Mouse (Mus musculus) liver, postnatal 0 days (tissue): ENCODE results near the gene Gpatch8. TPM values are rescaled to one million over a fixed set of nuclear protein-coding genes. Genes with fewer than 3 reads are reported as not detected.

Experiments
- ATAC-seq: fragments of 200-750 bp; cut with Nextera tagmentation; 2 replicates; pipeline ENCODE4 v1.8.0; 2017; ENCODE audit warnings: mild to moderate bottlenecking, moderate library complexity
- DNase-seq: peaks from one replicate; pipeline ENCODE4 v3.0.0-alpha.2; 2016
- H3K27ac ChIP-seq: fragments of 300-500 bp; sonication (generic); 2 replicates; pipeline ENCODE4 v1.5.1; 2014; ENCODE audit warnings: antibody characterized with exemption, moderate library complexity, mild to moderate bottlenecking, low read depth
- H3K27me3 ChIP-seq: fragments of 300-500 bp; sonication (generic); 2 replicates; pipeline ENCODE4 v1.6.1; 2014; ENCODE audit warnings: low read length, control low read depth, mixed read lengths; ENCODE audit not compliant: insufficient read depth
- H3K36me3 ChIP-seq: fragments of 300-500 bp; sonication (generic); replicated peaks from 2 replicates; pipeline ENCODE4 v1.6.1; 2014; ENCODE audit warnings: mild to moderate bottlenecking, control low read depth, low read length, moderate library complexity, mixed read lengths; ENCODE audit not compliant: insufficient read depth
- H3K4me1 ChIP-seq: fragments of 300-500 bp; sonication (generic); 2 replicates; pipeline ENCODE4 v1.6.1; 2014; ENCODE audit warnings: antibody characterized with exemption, mild to moderate bottlenecking, control low read depth; ENCODE audit not compliant: insufficient read depth
- H3K4me2 ChIP-seq: fragments of 300-500 bp; sonication (generic); 2 replicates; pipeline ENCODE4 v1.6.1; 2014; ENCODE audit warnings: low read depth, mild to moderate bottlenecking, low read length, moderate library complexity, mixed read lengths
- H3K4me3 ChIP-seq: fragments of 300-500 bp; sonication (generic); 2 replicates; pipeline ENCODE4 v1.5.1; 2014; ENCODE audit warnings: low read depth, low read length
- H3K9ac ChIP-seq: fragments of 300-500 bp; sonication (generic); replicated peaks from 2 replicates; pipeline ENCODE4 v1.6.1; 2014; ENCODE audit warnings: mild to moderate bottlenecking, moderate library complexity
- H3K9me3 ChIP-seq: fragments of 300-500 bp; sonication (generic); 2 replicates; pipeline ENCODE4 v1.6.1; 2016; ENCODE audit warnings: mild to moderate bottlenecking, control low read depth, low read length, mixed read lengths
- CTCF ChIP-seq: sonication (generic); IDR thresholded peaks from 2 replicates; pipeline ENCODE4 v1.5.1; 2016; ENCODE audit warnings: antibody characterized with exemption, low read depth
- EP300 ChIP-seq: IDR thresholded peaks from 2 replicates; pipeline ENCODE4 v1.6.1; 2016; ENCODE audit warnings: antibody characterized with exemption, low read depth, mild to moderate bottlenecking
- WGBS: fragments of 180-500 bp; shearing (Covaris S2); extraction: QIAGEN DNeasy Blood & Tissue Kit; methylation state at CpG from one replicate; pipeline ENCODE4 v1.1.7; 2014; ENCODE audit not compliant: insufficient replicate concordance; 5-methylcytosine and 5-hydroxymethylcytosine counted together
- polyA plus RNA-seq: library from polyadenylated mRNA; unstranded; fragments of >200 nt; fragmentation: Nextera tagmentation; extraction: Ambion mirVana; gene quantifications from 2 replicates; pipeline ENCODE4 v1.2.1, GENCODE M21; 2015

Gpatch8 gene
- polyA plus RNA-seq, 1 experiment from 2014 or later = 12.2 TPM

- Histone ChIP-seq H3K4me3 (no peak overlapping the region), H3K4me1 (no peaks in the 10 kb centered on the region), H3K27ac (no peak overlapping the region), H3K9ac (no peak overlapping the region), H3K4me2 (no peak overlapping the region), H3K27me3 (no peaks in the 10 kb centered on the region), H3K36me3 (peaks cover 22% of the 10 kb centered on the region), H3K9me3 (no peaks in the 10 kb centered on the region)
- DNase-seq (no peak), ATAC-seq (no peak)
- WGBS = 80% methylated on average over 2 of the region's 2 CpGs
- TF ChIP-seq CTCF (no peak), EP300 (no peak)
Measured at GRCm38 (mm10) chr11:102534078-102534477, 22.1 kb downstream of the Gpatch8 start.

- ATAC-seq (no peak), DNase-seq (no peak)
- no peaks in the 10 kb centered on the region for H3K27me3 ChIP-seq
- H3K27ac ChIP-seq = peak overlapping the region; percentile 67
- TF ChIP-seq CTCF = no peak
- TF ChIP-seq EP300 = no peak
- no peak overlapping the region for H3K4me3 ChIP-seq
- 55% methylated on average over 5 of the region's 5 CpGs for WGBS
- H3K9ac ChIP-seq = no peak overlapping the region
- no peaks in the 10 kb centered on the region for H3K4me1 ChIP-seq
- H3K36me3 ChIP-seq = peaks cover 6% of the 10 kb centered on the region; the same call in 1 of the 2 replicates
- H3K9me3 ChIP-seq = no peaks in the 10 kb centered on the region
- peak overlapping the region; percentile 22; the same call in 1 of the 2 replicates for H3K4me2 ChIP-seq
Measured at GRCm38 (mm10) chr11:102531425-102531824, 24.8 kb downstream of the Gpatch8 start.

DNA sequence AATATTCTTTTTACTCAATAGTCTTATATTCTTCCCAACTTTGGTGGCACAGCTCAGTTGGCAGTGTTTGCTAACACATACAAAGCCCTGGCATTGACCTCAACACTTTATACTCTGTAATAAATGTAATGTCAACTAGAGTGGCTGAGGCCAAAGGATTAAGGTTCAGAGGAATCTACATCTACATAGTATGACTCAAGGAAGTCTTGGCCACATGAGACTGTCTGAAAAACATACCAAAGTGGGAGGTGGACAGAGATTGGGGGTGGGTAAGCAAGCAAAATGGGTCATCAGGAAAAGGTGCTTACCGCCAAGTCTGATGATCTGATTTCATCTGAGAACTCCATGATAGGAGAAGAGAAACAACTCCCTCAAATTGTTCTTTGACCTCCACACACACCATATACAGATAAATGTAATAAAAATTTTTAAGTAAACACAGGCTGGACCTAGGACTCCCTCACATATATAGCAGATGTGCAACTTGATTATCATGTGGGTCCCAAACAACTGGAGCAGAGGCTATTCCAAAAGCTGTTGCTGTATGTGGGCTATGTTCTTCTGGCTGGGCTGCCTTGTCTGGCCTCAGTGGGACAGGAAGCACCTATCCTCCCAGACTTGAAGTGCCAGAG, 41.3 kb downstream of the Gpatch8 start:
- 93% methylated on average over 1 of the region's 1 CpGs for WGBS
- no peak overlapping the region for H3K4me3 ChIP-seq
- no peak overlapping the region for H3K9ac ChIP-seq
- ATAC-seq = no peak
- H3K36me3 ChIP-seq = 0 out of 2 replicates have a peak, but pooled peaks cover 5% of the 10 kb centered on the region
- H3K27ac ChIP-seq = no peak overlapping the region
- no peak overlapping the region for H3K4me2 ChIP-seq
- DNase-seq = no peak
- H3K4me1 ChIP-seq = no peaks in the 10 kb centered on the region
- no peaks in the 10 kb centered on the region for H3K9me3 ChIP-seq
- no peaks in the 10 kb centered on the region for H3K27me3 ChIP-seq
- TF ChIP-seq EP300 (no peak), CTCF (no peak)

DNA sequence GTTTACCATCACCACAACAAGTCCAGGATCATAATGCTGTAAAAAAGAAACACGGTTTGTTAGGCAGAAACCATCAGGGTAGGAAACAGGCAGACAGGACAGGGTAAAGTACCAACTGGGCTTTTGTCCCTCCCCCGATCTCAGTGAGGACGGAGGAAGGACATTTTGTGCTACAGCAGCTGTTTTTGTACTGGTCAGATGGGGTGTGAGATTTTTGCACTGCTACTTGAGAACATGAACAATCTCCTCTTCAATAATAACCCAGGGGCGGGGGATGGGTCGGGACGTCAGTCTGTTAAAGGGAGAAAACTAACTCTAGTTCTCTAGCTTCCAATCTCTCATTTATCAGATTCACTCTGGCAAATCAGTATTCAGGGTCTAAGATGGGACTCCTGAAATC, 46.0 kb downstream of the Gpatch8 start:
- no peak overlapping the region for H3K9ac ChIP-seq
- no peaks in the 10 kb centered on the region for H3K9me3 ChIP-seq
- DNase-seq (no peak), ATAC-seq (no peak)
- 81% methylated on average over 6 of the region's 6 CpGs for WGBS
- H3K4me3 ChIP-seq = no peak overlapping the region
- H3K36me3 ChIP-seq = peaks cover 3% of the 10 kb centered on the region
- TF ChIP-seq EP300 (no peak), CTCF (no peak)
- H3K27ac ChIP-seq = no peak overlapping the region
- no peak overlapping the region for H3K4me2 ChIP-seq
- H3K27me3 ChIP-seq = no peaks in the 10 kb centered on the region
- H3K4me1 ChIP-seq = no peaks in the 10 kb centered on the region

DNA sequence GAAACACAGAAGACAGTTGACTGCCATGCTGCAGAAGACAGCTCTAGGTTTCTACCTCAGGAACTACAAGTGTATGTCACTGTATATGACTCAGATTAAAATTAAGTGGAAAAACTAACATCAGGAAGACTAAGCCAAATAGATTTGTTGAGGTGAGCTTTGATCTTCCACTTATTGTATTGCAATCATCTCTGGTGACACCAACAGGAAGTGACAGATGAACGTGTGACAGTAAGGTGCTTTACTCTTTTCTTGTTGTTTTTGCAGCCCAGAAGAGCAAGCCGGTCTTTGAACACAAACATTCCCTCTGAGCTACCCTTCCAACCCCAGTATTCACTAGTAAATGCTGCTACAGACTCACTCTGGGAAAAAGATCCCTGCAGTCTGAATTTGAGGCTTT, 59.5 kb downstream of the Gpatch8 start:
- Histone ChIP-seq H3K9me3 (no peaks in the 10 kb centered on the region), H3K27ac (no peak overlapping the region), H3K4me1 (no peaks in the 10 kb centered on the region), H3K4me3 (no peak overlapping the region), H3K9ac (no peak overlapping the region), H3K4me2 (no peak overlapping the region), H3K36me3 (peaks cover 51% of the 10 kb centered on the region), H3K27me3 (no peaks in the 10 kb centered on the region)
- DNase-seq = no peak
- WGBS = 55% methylated on average over 2 of the region's 2 CpGs
- no peak for TF ChIP-seq EP300
- no peak for ATAC-seq

- Histone ChIP-seq H3K27me3 (no peaks in the 10 kb centered on the region), H3K4me2 (no peak overlapping the region), H3K27ac (no peak overlapping the region), H3K9ac (no peak overlapping the region), H3K9me3 (no peaks in the 10 kb centered on the region), H3K4me3 (no peak overlapping the region), H3K36me3 (peaks cover 45% of the 10 kb centered on the region), H3K4me1 (no peaks in the 10 kb centered on the region)
- no peak for ATAC-seq
- no peak for DNase-seq
- no peak for TF ChIP-seq EP300
- no peak for TF ChIP-seq CTCF
- WGBS = 90% methylated on average over 2 of the region's 2 CpGs
Measured at GRCm38 (mm10) chr11:102496206-102496605, 60.0 kb downstream of the Gpatch8 start.

DNA sequence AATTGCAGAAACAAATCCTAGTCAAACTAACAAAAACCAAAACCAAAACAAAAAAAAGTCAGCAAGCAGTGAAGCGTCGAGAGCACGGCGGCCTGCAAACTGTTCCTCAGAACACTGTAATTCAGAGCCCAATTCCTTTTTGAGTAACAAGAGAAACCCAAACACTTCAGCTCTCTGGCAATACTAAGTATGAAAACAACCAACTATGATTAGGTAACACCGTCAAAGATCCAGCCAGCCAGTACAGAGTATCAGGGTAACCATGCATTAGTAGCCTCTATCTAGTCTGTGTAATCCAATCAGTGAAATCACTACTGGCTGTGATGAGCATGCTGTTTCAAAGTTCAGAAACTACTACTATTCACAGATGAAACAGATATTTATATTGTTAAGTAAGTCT, 60.5 kb downstream of the Gpatch8 start:
- no peak for TF ChIP-seq CTCF
- no peak for TF ChIP-seq EP300
- no peak overlapping the region for H3K9ac ChIP-seq
- no peaks in the 10 kb centered on the region for H3K9me3 ChIP-seq
- DNase-seq (no peak), ATAC-seq (no peak)
- H3K4me1 ChIP-seq = no peaks in the 10 kb centered on the region
- 89% methylated on average over 5 of the region's 5 CpGs for WGBS
- H3K4me3 ChIP-seq = no peak overlapping the region
- no peaks in the 10 kb centered on the region for H3K27me3 ChIP-seq
- H3K4me2 ChIP-seq = no peak overlapping the region
- H3K36me3 ChIP-seq = peaks cover 41% of the 10 kb centered on the region
- H3K27ac ChIP-seq = 0 out of 2 replicates have a peak overlapping the region, but pooled peaks have one; percentile 22
